Mouse (Mus musculus) heart, embryonic 16.5 days (tissue): Measurements from ENCODE around the gene Veph1. TPM values are rescaled to one million over a fixed set of nuclear protein-coding genes. Genes with fewer than 3 reads are reported as not detected.
A peak's percentile ranks its signal among the peaks of the same experiment; 100 is the strongest.
"Not testable (repeated sequence)": the region's sequence is repeated elsewhere in the genome, so short reads cannot be mapped to it uniquely, and the experiment has no call there.

ENCODE experiments used
- ATAC-seq: fragments of 200-750 bp; cut with Nextera tagmentation; replicated peaks from 2 replicates; pipeline ENCODE4 v1.8.0; 2017; ENCODE audit warnings: moderate number of reproducible peaks; ENCODE audit not compliant: insufficient read depth, low FRiP score; ENCODE audit errors: extremely low read depth
- H3K27ac ChIP-seq: fragments of 300-500 bp; sonication (generic); 2 replicates; pipeline ENCODE4 v1.5.1; 2014; ENCODE audit warnings: mild to moderate bottlenecking, low read length, control low read depth, moderate library complexity
- H3K27me3 ChIP-seq: fragments of 300-500 bp; sonication (generic); 2 replicates; pipeline ENCODE4 v1.6.1; 2014; ENCODE audit warnings: low read length, mixed read lengths; ENCODE audit not compliant: control insufficient read depth, insufficient read depth
- H3K36me3 ChIP-seq: fragments of 300-500 bp; sonication (generic); 2 replicates; pipeline ENCODE4 v1.6.1; 2014; ENCODE audit not compliant: control insufficient read depth, insufficient read depth
- H3K4me1 ChIP-seq: fragments of 300-500 bp; sonication (generic); 2 replicates; pipeline ENCODE4 v1.6.1; 2014; ENCODE audit warnings: low read length, mixed read lengths; ENCODE audit not compliant: control insufficient read depth, insufficient read depth
- H3K4me2 ChIP-seq: fragments of 300-500 bp; sonication (generic); 2 replicates; pipeline ENCODE4 v1.6.1; 2014; ENCODE audit warnings: low read depth, mild to moderate bottlenecking, control low read depth, low read length
- H3K4me3 ChIP-seq: fragments of 300-500 bp; sonication (generic); 2 replicates; pipeline ENCODE4 v1.5.1; 2014; ENCODE audit warnings: mild to moderate bottlenecking, control low read depth, low read length
- H3K9ac ChIP-seq: fragments of 300-500 bp; sonication (generic); 2 replicates; pipeline ENCODE4 v1.6.1; 2014; ENCODE audit warnings: low read length, control low read depth
- H3K9me3 ChIP-seq: fragments of 300-500 bp; sonication (generic); replicated peaks from 2 replicates; pipeline ENCODE4 v1.6.1; 2016; ENCODE audit warnings: low read length; ENCODE audit not compliant: control insufficient read depth
- WGBS: fragments of 180-500 bp; shearing (Covaris S2); extraction: QIAGEN DNeasy Blood & Tissue Kit; methylation state at CpG from one replicate; pipeline ENCODE4 v1.1.7; 2014; 5-methylcytosine and 5-hydroxymethylcytosine counted together
- polyA plus RNA-seq: library from polyadenylated mRNA; unstranded; fragments of >200 nt; fragmentation: Nextera tagmentation; extraction: Ambion mirVana; gene quantifications from 2 replicates; pipeline ENCODE4 v1.2.1, GENCODE M21; 2015

Gene Veph1
- polyA plus RNA-seq, 1 experiment from 2014 or later: 0.64 TPM

DNA sequence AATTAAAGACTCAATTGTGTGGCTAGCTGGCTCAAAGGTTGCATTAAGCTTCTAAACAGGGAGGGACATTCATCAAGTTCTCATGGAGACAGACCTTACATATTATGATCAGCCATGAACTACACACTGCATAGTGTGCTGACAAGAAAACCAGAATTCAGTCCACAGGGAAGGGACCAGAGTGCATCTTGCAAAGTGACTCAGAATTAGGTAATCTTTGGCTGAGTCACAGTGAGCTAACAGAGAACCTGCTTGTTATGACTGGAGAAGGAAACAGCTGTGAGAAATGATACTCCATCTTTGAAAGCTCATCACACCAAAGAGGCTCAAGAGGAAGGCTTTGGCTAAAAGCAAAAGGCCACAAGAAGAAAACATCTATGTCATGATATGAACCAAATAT lies 56.2 kb downstream of the Veph1 start:
- Histone ChIP-seq H3K4me1 (no peaks in the 10 kb centered on the region), H3K9ac (no peak overlapping the region), H3K27me3 (no peaks in the 10 kb centered on the region), H3K4me2 (no peak overlapping the region), H3K36me3 (no peaks in the 10 kb centered on the region), H3K27ac (no peak overlapping the region), H3K4me3 (no peak overlapping the region), H3K9me3 (no peaks in the 10 kb centered on the region)
- ATAC-seq: peak; percentile 60

DNA sequence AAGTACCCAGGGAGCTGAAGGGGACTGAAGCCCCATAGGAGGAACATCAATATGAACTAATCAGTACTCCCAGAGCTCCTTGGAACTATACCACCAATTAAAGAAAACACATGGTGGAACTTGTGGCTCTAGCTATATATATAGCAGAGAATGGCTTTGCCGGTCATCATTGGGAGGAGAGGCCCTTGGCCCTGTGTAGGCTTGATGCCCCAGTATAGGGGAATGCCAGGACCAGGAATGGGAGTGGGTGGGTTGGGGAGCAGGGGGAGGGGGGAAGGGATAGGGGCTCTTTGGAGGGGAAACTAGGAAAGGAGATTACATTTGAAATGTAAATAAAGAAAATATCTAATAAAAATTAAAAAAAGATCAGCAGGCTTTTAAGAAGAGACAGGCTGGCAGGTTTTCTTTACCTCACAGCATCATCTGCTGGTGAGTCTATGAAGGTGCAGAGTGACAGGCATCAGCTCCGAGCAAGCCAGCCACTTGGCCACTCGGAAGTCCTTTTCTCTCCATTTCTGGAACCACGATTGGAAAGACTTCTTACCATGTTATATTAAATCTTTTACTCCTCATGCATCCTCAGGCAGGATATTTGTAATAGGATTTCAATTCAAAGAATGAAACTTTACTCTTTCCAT lies 60.3 kb downstream of the Veph1 start:
- not testable (repeated sequence) for H3K36me3 ChIP-seq, H3K4me3 ChIP-seq, H3K4me2 ChIP-seq, ATAC-seq, H3K9me3 ChIP-seq, H3K4me1 ChIP-seq, H3K27me3 ChIP-seq, H3K27ac ChIP-seq, H3K9ac ChIP-seq
- 28% methylated on average over 4 of the region's 4 CpGs for WGBS

DNA sequence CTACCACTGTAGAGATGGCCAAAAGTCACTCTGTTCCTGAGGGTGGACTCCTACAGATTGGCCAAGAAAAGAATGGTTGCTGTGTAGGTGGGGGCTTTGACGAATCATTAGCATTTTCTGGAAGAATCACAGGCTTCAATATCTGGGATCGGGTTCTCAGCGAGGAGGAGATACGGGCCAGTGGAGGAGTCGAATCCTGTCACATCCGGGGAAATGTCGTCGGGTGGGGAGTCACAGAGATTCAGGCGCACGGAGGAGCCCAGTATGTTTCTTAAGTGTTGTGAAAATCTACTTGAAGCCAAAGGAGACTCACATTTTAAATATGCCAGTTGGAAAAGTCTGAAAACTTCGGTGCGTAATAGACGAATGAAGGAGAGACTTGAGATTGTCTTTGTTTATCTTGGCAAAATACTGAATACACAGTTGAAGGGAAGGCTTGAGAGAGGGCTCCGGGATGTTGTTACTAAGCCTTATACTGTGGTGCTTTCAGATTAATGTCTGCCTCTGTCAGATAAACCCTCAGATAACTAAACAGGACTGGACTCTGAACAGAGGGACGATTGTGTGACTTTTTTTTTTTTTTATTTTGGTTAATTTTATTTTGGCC lies 71.6 kb downstream of the Veph1 start:
- Histone ChIP-seq H3K27me3 (peaks cover 5% of the 10 kb centered on the region; the same call in 1 of the 2 replicates), H3K9ac (no peak overlapping the region), H3K36me3 (no peaks in the 10 kb centered on the region), H3K4me2 (0 out of 2 replicates have a peak overlapping the region, but pooled peaks have one; percentile 10), H3K9me3 (no peaks in the 10 kb centered on the region), H3K4me3 (no peak overlapping the region), H3K27ac (peak overlapping the region; percentile 49), H3K4me1 (0 out of 2 replicates have a peak, but pooled peaks cover 2% of the 10 kb centered on the region)
- 50% methylated on average over 15 of the region's 15 CpGs for WGBS
- ATAC-seq: 0 out of 2 replicates have a peak, but pooled peaks have one; percentile 40

DNA sequence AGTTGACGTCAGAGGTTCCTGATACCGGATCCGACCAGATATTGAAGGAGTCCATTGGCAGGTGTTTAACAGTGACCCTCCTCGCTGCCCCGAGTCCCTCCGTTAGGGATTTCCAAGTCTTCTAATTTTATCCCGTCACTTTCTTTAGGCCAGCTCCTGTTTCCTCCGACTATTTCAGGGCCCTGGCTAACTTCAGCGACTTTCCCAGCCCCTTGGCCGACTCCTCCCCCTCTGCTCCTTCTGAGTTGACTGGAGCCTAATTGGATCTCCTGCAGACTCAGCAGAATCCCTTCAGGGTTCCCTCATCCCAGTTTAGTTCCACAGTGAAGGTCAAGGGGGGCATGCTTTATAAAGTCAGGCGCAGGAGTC lies 75.4 kb downstream of the Veph1 start:
- Histone ChIP-seq H3K4me3 (peak overlapping the region; percentile 71), H3K9me3 (no peaks in the 10 kb centered on the region), H3K4me2 (peak overlapping the region; percentile 99), H3K27ac (peak overlapping the region; percentile 70; the same call in 1 of the 2 replicates), H3K27me3 (peaks cover 5% of the 10 kb centered on the region; the same call in 1 of the 2 replicates), H3K9ac (peak overlapping the region; percentile 76), H3K36me3 (no peaks in the 10 kb centered on the region), H3K4me1 (0 out of 2 replicates have a peak, but pooled peaks cover 2% of the 10 kb centered on the region)
- WGBS: 3% methylated on average over 11 of the region's 11 CpGs
- ATAC-seq: no peak; the same call in 1 of the 2 replicates

DNA sequence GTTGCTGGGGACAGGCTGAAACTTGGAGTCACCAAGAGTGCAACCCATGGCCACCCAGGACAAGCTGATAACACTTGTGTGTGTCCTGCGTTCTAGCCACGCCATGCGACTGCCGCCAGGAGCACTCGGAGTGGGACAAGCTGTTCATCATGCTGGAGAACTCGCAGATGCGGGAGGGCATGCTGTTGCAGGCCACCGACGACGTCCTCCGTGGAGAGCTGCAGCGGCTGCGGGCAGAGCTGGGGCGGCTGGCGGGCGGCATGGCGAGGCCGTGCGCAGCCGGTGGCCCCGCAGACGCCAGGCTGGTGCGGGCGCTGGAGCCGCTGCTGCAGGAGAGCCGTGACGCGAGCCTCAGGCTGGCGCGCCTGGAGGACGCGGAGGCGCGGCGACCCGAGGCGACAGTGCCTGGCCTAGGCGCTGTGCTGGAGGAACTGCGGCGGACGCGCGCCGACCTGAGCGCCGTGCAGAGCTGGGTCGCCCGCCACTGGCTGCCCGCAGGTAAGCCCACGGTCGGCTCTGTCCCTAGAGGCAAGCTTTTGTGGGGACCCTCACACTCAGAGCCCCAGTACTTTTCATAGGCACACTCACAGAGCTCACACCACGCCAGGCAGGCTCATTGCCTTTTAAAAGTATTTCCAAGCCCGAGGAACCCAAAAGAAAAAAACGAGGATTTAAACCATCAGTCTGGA lies 75.9 kb downstream of the Veph1 start:
- Histone ChIP-seq H3K36me3 (no peaks in the 10 kb centered on the region), H3K9me3 (no peaks in the 10 kb centered on the region), H3K27me3 (peaks cover 5% of the 10 kb centered on the region; the same call in 1 of the 2 replicates), H3K9ac (peak overlapping the region; percentile 76), H3K4me3 (peak overlapping the region; percentile 71), H3K27ac (peak overlapping the region; percentile 70), H3K4me2 (peak overlapping the region; percentile 99), H3K4me1 (peaks cover 5% of the 10 kb centered on the region; the same call in 1 of the 2 replicates)
- under 1% methylated on average over 54 of the region's 54 CpGs for WGBS
- ATAC-seq: peak; percentile 68

DNA sequence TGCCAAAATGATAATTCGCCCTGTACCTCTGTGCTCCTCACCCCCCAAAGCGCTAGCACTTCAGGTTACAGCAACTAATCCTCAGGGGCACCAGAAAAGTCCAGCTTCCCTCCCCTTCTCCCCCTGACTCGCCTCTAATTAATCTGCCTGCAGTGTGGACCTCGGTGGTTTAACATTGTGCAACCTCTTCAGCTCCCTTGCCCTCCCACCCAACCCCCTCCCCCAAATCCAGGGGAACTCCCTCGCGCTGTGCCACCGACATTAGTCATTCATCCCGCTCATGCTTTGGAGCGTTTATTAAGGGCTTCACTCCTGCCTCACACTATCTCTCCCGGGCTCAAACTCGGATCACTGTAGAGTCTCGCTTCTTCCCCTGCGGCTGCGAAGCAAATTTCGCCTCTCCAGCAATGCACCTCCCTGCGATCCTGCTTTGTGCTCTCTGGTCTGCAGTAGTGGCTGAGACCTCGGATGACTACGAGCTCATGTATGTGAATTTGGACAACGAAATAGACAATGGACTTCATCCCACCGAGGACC lies 76.9 kb downstream of the Veph1 start, which contains the start of gene Ptx3:
Gene Ptx3 (plus strand): TSS at position 256 of the 537 bp plus-strand sequence.
- Histone ChIP-seq H3K27ac (peak within 1 kb of the TSS; percentile 70), H3K9me3 (no peaks in the 10 kb centered on the region), H3K4me1 (peaks cover 6% of the 10 kb centered on the region; the same call in 1 of the 2 replicates), H3K4me2 (peak within 1 kb of the TSS; percentile 99), H3K36me3 (no peaks in the 10 kb centered on the region), H3K4me3 (peak within 1 kb of the TSS; percentile 71), H3K9ac (peak within 1 kb of the TSS; percentile 76), H3K27me3 (peaks cover 5% of the 10 kb centered on the region; the same call in 1 of the 2 replicates)
- WGBS: 8% methylated on average over 20 of the region's 20 CpGs
- ATAC-seq: no peak

DNA sequence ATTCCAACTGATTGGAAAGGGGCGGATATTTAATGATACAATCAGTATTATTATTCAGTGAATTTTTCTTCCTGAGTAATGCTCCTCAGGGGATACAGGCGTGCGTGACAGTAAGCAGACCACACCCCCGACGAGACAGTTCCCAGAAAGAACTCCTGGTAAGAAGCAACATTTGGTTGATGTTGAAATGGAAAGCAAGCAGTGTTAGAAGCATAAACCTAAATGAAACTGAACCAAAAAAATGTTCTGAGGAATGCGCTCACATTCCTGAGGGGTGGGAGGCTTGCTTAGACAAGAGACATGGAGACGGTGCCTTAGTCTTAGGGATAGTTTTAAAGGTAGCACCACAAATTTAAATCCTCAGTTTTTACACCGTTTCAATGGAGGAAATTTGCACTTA lies 80.9 kb downstream of the Veph1 start:
- ATAC-seq: no peak
- no peaks in the 10 kb centered on the region for H3K36me3 ChIP-seq
- H3K27ac ChIP-seq: no peak overlapping the region

DNA sequence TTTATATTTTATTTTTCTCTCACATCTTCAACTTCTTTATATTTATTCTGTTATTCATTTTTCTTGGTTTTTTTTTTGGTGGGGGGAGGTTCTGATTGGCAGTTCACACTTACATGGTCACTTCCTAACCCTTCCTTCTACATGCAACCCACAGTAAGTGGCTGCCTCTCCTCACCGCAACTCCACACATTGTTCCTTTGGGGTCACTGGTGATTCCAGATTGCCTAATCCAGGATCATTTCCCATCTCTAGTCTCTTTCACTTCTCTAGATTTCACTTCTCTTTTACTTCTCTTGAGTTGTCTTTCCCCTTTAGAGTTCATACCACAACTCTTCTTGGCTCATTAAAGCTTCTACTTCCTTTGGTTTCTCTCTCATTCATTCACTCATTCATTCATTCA lies 83.1 kb downstream of the Veph1 start:
- Histone ChIP-seq H3K27me3 (no peaks in the 10 kb centered on the region), H3K4me3 (no peak overlapping the region), H3K9me3 (no peaks in the 10 kb centered on the region), H3K4me2 (no peak overlapping the region), H3K36me3 (no peaks in the 10 kb centered on the region), H3K4me1 (peaks cover 4% of the 10 kb centered on the region; the same call in 1 of the 2 replicates), H3K27ac (no peak overlapping the region), H3K9ac (no peak overlapping the region)
- WGBS: 93% methylated on average over 1 of the region's 1 CpGs
- ATAC-seq: no peak

More for the DNA sequence above, 80.9 kb downstream of the Veph1 start:
- H3K27me3 ChIP-seq: no peaks in the 10 kb centered on the region; the same call in 1 of the 2 replicates
- no peaks in the 10 kb centered on the region for H3K9me3 ChIP-seq
- H3K4me1 ChIP-seq: peaks cover 4% of the 10 kb centered on the region; the same call in 1 of the 2 replicates
- no peak overlapping the region for H3K9ac ChIP-seq
- H3K4me3 ChIP-seq: no peak overlapping the region
- 50% methylated on average over 8 of the region's 8 CpGs for WGBS
- no peak overlapping the region for H3K4me2 ChIP-seq
